Mouse (Mus musculus): ENCODE results near the gene Pdk4. TPM values are rescaled to one million over a fixed set of nuclear protein-coding genes. Genes with fewer than 3 reads are reported as not detected.

Pdk4 gene
- polyA plus RNA-seq, 1 experiment, result 1.5 TPM

GRCm38 (mm10) chr6:5474021-5474420, 22.1 kb downstream of the Pdk4 start:
- TF ChIP-seq CTCF (IDR thresholded peaks at IDR 0.05; ENCODE audit: control insufficient read depth, insufficient read depth, insufficient replicate concordance, low read depth, low read length), result no peak
- TF ChIP-seq POLR2A (IDR thresholded peaks at IDR 0.05; ENCODE audit: control insufficient read depth, low read depth, low read length), result no peak
- Histone ChIP-seq H3K27me3 (ENCODE audit: control insufficient read depth, insufficient read depth, low read length) (no peaks in the 10 kb centered on the region), H3K4me1 (ENCODE audit: control insufficient read depth, insufficient read depth, low read length) (no peaks in the 10 kb centered on the region), H3K4me3 (ENCODE audit: control insufficient read depth, low read depth, low read length) (no peak overlapping the region), H3K36me3 (ENCODE audit: control insufficient read depth, insufficient read depth, low read length) (no peaks in the 10 kb centered on the region), H3K27ac (ENCODE audit: control insufficient read depth, insufficient read depth, low read depth, low read length) (no peak overlapping the region)

DNA sequence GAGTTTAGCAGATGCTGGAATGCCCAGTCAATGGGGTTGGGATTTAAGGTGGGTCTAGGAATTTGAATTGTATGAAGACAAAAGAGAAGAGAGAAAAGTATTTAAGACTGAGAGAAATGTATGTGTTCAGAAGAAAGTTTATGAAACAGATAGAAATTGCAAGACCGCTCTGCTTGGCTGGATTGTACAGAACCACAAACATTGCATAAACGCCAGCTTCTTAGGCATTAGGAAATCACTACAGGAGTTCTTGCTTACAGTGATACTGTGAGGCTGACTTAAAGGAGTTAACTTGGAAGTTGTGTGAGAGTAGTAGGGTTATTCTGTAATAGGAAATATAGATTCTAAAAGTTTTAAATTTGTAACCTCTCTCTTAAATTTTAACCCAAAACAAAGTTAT, 23.4 kb downstream of the Pdk4 start:
- TF ChIP-seq CTCF (IDR thresholded peaks at IDR 0.05; ENCODE audit: control insufficient read depth, insufficient read depth, insufficient replicate concordance, low read depth, low read length) (no peak), POLR2A (IDR thresholded peaks at IDR 0.05; ENCODE audit: control insufficient read depth, low read depth, low read length) (no peak)
- no peak overlapping the region for H3K27ac ChIP-seq (ENCODE audit: control insufficient read depth, insufficient read depth, low read depth, low read length)
- no peaks in the 10 kb centered on the region for H3K36me3 ChIP-seq (ENCODE audit: control insufficient read depth, insufficient read depth, low read length)
- H3K4me1 ChIP-seq (ENCODE audit: control insufficient read depth, insufficient read depth, low read length), result no peaks in the 10 kb centered on the region
- H3K27me3 ChIP-seq (ENCODE audit: control insufficient read depth, insufficient read depth, low read length), result no peaks in the 10 kb centered on the region
- no peak overlapping the region for H3K4me3 ChIP-seq (ENCODE audit: control insufficient read depth, low read depth, low read length)

- Histone ChIP-seq H3K4me1 (ENCODE audit: control insufficient read depth, insufficient read depth, low read length) (no peaks in the 10 kb centered on the region), H3K27me3 (ENCODE audit: control insufficient read depth, insufficient read depth, low read length) (no peaks in the 10 kb centered on the region), H3K36me3 (ENCODE audit: control insufficient read depth, insufficient read depth, low read length) (no peaks in the 10 kb centered on the region), H3K4me3 (ENCODE audit: control insufficient read depth, low read depth, low read length) (no peak overlapping the region), H3K27ac (ENCODE audit: control insufficient read depth, insufficient read depth, low read depth, low read length) (no peak overlapping the region)
- TF ChIP-seq CTCF (IDR thresholded peaks at IDR 0.05; ENCODE audit: control insufficient read depth, insufficient read depth, insufficient replicate concordance, low read depth, low read length) (no peak), POLR2A (IDR thresholded peaks at IDR 0.05; ENCODE audit: control insufficient read depth, low read depth, low read length) (no peak)
Observed at GRCm38 (mm10) chr6:5470480-5471318, 25.4 kb downstream of the Pdk4 start.

GRCm38 (mm10) chr6:5455836-5456235, 40.3 kb downstream of the Pdk4 start:
- no peak overlapping the region for H3K27ac ChIP-seq (ENCODE audit: control insufficient read depth, insufficient read depth, low read depth, low read length)
- no peaks in the 10 kb centered on the region for H3K4me1 ChIP-seq (ENCODE audit: control insufficient read depth, insufficient read depth, low read length)
- no peaks in the 10 kb centered on the region for H3K36me3 ChIP-seq (ENCODE audit: control insufficient read depth, insufficient read depth, low read length)
- H3K4me3 ChIP-seq (ENCODE audit: control insufficient read depth, low read depth, low read length), result no peak overlapping the region
- no peak for TF ChIP-seq CTCF (IDR thresholded peaks at IDR 0.05; ENCODE audit: control insufficient read depth, insufficient read depth, insufficient replicate concordance, low read depth, low read length)
- TF ChIP-seq POLR2A (IDR thresholded peaks at IDR 0.05; ENCODE audit: control insufficient read depth, low read depth, low read length), result no peak
- no peaks in the 10 kb centered on the region for H3K27me3 ChIP-seq (ENCODE audit: control insufficient read depth, insufficient read depth, low read length)

GRCm38 (mm10) chr6:5449878-5450277, 46.2 kb downstream of the Pdk4 start:
- no peaks in the 10 kb centered on the region for H3K27me3 ChIP-seq (ENCODE audit: control insufficient read depth, insufficient read depth, low read length)
- H3K4me1 ChIP-seq (ENCODE audit: control insufficient read depth, insufficient read depth, low read length), result no peaks in the 10 kb centered on the region; the same call in 1 of the 2 replicates
- no peak overlapping the region for H3K4me3 ChIP-seq (ENCODE audit: control insufficient read depth, low read depth, low read length)
- H3K36me3 ChIP-seq (ENCODE audit: control insufficient read depth, insufficient read depth, low read length), result no peaks in the 10 kb centered on the region
- no peak overlapping the region for H3K27ac ChIP-seq (ENCODE audit: control insufficient read depth, insufficient read depth, low read depth, low read length)
- TF ChIP-seq POLR2A (IDR thresholded peaks at IDR 0.05; ENCODE audit: control insufficient read depth, low read depth, low read length), result no peak
- no peak for TF ChIP-seq CTCF (IDR thresholded peaks at IDR 0.05; ENCODE audit: control insufficient read depth, insufficient read depth, insufficient replicate concordance, low read depth, low read length)

DNA sequence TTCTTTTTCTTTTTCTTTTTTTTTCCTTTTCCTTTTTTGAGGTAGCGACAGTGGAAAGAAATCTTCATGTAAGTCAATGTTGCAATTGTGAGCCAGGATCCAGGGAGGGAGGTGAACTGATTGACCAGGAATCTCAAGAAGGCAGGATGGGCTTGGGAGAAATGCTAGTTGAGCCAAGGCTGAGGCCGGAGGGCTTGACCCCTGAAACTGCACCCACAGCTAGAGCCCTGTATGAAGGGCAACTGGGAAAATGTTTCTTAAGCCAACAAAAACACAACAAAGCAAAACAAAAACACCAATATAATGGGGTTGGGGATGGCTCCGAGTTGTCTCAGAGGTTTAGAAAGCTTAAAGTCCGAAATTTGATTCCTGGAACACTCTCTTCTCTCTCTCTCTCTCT, 47.7 kb downstream of the Pdk4 start:
- Histone ChIP-seq H3K27ac (ENCODE audit: control insufficient read depth, insufficient read depth, low read depth, low read length) (no peak overlapping the region), H3K36me3 (ENCODE audit: control insufficient read depth, insufficient read depth, low read length) (no peaks in the 10 kb centered on the region), H3K4me3 (ENCODE audit: control insufficient read depth, low read depth, low read length) (no peak overlapping the region), H3K27me3 (ENCODE audit: control insufficient read depth, insufficient read depth, low read length) (no peaks in the 10 kb centered on the region), H3K4me1 (ENCODE audit: control insufficient read depth, insufficient read depth, low read length) (no peaks in the 10 kb centered on the region; the same call in 1 of the 2 replicates)
- TF ChIP-seq POLR2A (IDR thresholded peaks at IDR 0.05; ENCODE audit: control insufficient read depth, low read depth, low read length) (no peak), CTCF (IDR thresholded peaks at IDR 0.05; ENCODE audit: control insufficient read depth, insufficient read depth, insufficient replicate concordance, low read depth, low read length) (no peak)

- no peak for TF ChIP-seq POLR2A (IDR thresholded peaks at IDR 0.05; ENCODE audit: control insufficient read depth, low read depth, low read length)
- no peak for TF ChIP-seq CTCF (IDR thresholded peaks at IDR 0.05; ENCODE audit: control insufficient read depth, insufficient read depth, insufficient replicate concordance, low read depth, low read length)
- Histone ChIP-seq H3K36me3 (ENCODE audit: control insufficient read depth, insufficient read depth, low read length) (no peaks in the 10 kb centered on the region), H3K27me3 (ENCODE audit: control insufficient read depth, insufficient read depth, low read length) (no peaks in the 10 kb centered on the region), H3K4me1 (ENCODE audit: control insufficient read depth, insufficient read depth, low read length) (no peaks in the 10 kb centered on the region; the same call in 1 of the 2 replicates), H3K27ac (ENCODE audit: control insufficient read depth, insufficient read depth, low read depth, low read length) (peak overlapping the region; percentile 10), H3K4me3 (ENCODE audit: control insufficient read depth, low read depth, low read length) (no peak overlapping the region)
Observed at GRCm38 (mm10) chr6:5447546-5447945, 48.6 kb downstream of the Pdk4 start.

Measured in testis, adult 2 months (tissue).